Mouse (Mus musculus) heart, postnatal 25 days (tissue): ENCODE results near the gene Lsamp. TPM values are rescaled to one million over a fixed set of nuclear protein-coding genes. Genes with fewer than 3 reads are reported as not detected.

Experiments
- DNase-seq: peaks from one replicate; pipeline ENCODE4 v3.0.0; 2022; ENCODE audit warnings: low spot score
- intact Hi-C: fragments of 180-260 bp; cut with DNase I; formaldehyde crosslinking; loops from one replicate; pipeline ENCODE4 v1.15.1; 2025
- total RNA-seq, 2 experiments: library from RNA; stranded (reverse); gene quantifications; 2 replicates each; pipeline ENCODE4 v1.2.3; 2021

The Lsamp gene
- total RNA-seq, 2 experiments from 2014 or later, result 1.5 to 1.8 TPM

DNA sequence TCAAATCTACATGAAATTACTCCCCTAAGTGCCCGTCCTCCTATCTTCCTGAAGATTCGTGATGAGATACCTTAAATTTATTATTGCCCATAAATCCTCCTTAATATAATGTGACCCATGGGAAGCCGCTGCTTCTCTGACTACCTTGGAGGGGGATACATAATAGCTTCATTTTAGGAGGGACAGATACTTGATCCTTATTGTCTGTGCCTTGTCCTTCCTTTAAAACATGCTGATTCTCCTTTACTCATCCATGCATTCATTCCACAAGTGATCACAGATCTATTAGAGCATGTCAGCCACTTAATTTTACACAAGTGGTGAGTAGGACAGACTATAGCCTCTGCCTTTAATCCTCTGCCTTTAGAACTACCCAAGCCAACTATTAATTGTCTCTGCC, 1426.5 kb downstream of the Lsamp start:
- DNase-seq, result no peak
- intact Hi-C loops, result no loop called here

DNA sequence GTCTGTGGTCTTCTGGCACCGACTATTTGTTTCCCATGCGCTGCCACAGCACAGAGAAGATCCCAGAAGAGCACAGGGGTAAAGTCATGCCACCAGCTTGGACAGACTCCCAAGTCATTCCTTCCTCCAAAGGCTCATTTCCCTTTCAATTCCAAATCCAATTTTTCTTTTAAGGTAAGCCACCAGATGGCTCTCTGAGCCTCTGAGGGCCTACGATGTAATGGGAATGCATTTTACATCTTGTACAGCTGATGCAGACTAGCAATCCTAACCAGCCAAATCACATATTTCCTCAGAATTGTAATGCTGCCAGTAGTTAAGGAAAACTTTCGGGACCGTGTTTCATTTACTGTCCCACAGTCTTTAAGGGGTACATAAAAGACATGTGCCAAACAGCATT, 1433.2 kb downstream of the Lsamp start:
- intact Hi-C loops, result no loop called here
- no peak for DNase-seq

DNA sequence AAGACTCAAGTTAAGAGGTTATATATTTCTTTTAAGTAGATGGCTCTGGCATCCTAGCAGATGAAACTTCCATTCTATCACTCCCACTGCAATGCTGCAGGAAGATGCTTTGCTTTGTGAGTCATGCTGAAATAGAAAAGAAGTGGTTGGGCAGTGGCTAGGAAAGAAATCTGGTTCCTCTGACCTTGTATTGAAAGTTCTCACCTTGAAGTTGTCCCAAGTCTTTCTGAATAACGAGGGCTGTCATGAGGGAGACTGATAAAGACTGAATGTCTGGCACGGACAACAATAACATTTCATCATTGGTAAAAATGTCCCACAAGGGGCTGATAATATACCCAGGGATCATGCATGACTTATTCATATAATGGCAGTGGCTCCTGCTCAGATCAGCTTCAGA, 1483.2 kb downstream of the Lsamp start:
- intact Hi-C loops, result no loop called here
- DNase-seq, result no peak

DNA sequence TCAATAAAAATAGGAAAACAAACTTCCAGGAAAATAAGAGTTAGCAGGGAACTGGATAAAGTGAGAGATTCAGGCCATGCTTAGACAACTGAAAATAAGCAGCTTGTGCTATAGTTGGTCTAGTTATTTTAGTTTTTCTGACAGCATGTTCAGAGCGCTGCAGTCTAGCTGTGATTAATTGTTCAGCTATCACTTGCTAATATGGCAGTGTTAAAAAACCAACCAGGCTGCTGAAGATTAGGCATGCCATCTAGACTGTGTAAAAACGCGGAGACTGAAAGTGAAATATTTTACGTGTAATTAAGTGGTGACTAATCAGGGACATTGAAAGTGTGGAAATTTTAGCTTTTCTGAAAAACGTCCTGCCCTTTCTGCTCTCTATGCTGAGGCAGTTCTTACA, 1494.5 kb downstream of the Lsamp start:
- intact Hi-C loops, result no loop called here
- DNase-seq, result no peak

DNA sequence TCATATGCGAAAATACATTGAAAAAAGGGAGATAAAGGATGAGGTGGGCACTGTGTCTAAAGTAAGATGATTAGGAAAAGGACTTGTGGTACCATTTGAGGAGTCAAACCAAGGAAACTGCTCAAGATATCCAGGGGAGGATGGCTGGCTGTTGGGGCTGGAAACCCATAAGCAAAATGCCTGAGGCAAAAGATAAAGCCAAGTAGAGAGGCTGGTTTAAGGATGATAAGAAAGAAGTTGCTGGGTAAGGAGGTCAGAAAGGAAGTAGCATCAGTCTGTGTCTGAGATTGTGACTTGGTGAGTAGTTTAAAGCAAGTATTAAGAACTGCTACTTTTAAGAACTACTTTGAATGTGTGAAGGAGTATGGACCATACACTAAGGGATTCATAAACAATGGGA, 1497.7 kb downstream of the Lsamp start:
- DNase-seq, result no peak
- intact Hi-C loops, result no loop called here

DNA sequence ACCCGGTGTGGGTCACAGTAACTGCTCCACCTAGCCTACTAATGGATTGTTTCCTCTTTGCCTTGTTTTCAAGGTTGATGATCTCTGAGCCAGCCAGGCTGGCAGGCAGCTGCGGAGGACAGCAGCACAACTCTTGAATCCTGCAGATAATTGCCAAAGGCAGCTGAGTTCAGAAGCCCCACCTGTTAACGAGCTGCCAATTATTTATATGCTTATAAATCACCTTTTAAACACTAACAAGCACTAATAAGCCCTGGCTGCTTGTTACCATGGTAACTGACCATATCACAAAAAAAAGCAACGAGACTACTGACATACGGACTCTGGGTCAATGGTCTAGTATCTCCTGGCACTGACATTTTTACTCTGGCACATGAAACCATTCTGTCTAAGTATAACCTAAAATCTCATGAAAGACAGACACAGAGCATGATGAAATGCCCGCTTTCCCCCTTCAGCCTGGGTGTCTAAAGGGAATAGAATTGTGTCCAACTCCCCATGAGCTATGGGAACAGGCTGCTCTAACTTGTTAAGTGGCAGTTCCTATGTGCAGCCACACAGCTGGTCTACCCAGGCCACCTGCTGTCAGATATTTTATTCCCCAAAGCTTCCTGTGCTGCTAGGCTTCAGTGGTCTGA, 1526.9 kb downstream of the Lsamp start:
- DNase-seq, result no peak
- intact Hi-C loops, result no loop called here

DNA sequence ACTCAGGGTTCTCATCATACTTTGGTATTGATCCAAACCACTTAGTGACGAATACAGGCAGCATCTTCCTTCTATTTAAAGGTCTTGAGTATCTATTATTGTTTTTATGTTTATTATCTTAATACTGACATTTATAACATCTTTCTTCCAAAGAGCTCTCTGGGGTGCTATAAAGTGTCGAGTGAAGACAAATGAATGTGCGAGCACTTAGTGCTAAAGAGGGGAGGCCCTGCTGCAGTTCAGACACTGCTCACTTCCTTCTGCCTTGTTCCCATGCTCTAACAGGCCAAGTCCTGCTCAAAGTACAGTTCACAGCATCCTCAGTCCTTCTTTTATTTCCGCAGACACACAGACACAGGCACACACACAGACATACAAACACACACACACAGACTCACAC, 1537.4 kb downstream of the Lsamp start:
- intact Hi-C loops, result loop anchor here (5.0 kb wide), 1 partner anchor 316 kb away; no protein-coding TSS in a partner anchor
- DNase-seq, result no peak

DNA sequence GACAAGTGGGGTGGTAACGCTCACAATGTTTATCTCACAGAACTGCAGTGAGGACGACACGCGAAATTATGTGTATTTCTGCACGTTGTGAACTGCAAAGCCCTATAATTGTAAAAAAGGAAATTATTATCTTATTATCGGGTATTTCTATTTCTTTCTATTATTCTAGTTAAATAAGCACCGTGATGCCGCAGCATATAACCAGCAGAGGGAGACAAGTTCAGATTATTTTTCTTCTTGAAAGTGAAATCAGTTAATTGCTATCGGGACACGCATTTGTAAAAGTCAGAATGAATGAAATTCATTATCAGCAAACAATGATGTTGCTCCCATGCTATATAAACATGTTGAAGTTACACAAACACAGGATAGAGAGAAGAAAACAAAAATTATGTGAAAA, 1540.1 kb downstream of the Lsamp start:
- intact Hi-C loops, result loop anchor here (5.0 kb wide), 1 partner anchor 313 kb away; no protein-coding TSS in a partner anchor
- no peak for DNase-seq

DNA sequence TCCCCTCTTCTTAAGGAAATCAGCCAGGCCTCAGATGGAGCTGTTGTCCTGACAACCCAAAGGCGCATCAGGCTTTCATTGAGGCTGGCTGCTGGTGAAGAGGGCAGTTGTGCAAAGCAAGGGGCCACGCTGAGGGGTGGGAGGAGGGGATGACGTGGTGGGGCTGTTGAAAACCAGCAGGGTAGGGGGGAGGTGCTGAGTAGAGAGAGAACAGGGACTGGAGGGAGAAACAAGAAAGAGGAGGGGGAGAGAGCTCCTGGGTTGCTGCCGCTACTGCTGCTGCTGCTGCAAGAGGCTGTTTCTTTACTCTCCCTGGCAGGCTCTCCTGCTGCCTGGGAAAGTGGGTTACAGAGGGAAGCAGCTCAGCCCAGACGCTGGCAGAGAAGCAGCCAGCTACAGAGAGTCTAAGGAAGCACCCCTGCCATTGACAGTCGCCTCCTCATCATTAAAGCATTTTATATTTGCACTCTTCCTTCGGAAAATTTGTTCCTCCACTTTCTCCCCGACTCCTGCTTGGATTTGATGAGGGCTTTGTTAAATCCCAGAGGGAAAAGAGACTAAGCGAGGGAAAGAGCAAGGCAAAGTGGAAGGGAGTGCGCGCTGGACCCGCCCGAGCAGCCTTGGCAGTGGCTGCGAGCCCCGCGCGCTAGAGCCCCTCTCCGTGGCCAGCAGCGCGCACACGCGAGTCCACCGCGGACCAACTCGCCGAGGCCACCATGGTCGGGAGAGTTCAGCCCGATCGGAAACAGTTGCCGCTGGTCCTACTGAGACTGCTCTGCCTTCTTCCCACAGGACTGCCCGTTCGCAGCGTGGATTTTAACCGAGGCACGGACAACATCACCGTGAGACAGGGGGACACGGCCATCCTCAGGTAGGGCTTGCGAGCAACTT, 1548.7 kb downstream of the Lsamp start:
- DNase-seq, result no peak
- intact Hi-C loops, result no loop called here

DNA sequence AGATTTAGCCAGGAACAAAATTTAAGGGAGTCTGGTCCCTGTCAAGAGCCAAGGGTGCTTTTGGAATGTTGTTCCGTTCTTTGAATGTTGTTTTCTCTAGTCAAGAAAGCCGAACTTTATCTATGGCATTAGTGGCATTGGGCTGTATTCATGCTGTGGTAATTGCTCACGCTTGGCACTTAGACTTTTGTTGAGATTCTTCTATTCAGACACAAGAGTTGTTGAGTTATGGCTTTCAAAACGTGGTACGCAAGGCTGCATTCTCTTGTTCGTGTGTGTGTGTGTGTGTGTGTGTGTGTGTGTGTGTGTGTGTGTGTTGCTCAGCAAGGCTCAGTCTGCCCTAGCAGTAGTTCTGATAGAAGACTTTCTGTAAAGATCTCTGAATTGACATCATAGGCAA, 1549.5 kb downstream of the Lsamp start:
- no peak for DNase-seq
- intact Hi-C loops, result no loop called here

DNA sequence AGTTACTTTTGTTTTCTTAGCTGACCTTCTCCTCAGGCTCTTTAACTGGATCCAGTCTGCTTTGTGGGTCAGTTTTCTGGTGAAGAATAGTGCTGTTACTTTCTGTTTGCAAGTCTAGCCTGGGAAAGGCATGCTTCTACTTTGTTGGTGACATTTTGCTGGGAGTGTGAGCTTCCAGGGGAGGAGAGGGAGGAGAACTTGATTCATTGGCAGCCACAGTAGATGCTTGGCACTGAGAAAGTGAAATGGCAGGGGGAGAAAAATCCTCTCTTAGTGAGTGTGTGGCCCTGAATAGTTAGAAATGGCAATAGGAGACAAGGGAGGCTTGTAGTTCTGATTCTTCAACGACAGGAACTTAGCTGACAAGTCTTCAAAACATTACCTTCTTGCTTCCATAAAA, 1551.6 kb downstream of the Lsamp start:
- intact Hi-C loops, result no loop called here
- DNase-seq, result no peak

DNA sequence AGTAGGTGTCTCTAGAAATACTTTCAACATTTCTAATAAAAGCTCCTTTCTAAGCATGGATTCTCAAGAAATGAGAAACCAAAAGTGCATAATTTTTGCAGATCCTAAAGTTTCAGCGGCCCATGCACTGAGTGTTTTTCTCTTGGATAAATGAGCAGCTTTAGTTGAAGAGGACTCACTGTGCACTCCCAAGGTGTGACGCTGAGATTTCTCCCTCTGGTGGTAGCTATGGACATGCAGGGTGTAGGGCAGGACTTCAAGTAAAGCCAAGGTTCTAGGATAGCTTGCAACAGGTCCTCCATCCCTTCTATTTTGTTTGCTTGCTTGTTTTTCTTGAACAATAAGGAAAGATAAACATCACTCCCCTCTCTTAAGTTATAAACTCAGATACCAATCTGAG, 1558.5 kb downstream of the Lsamp start:
- intact Hi-C loops, result no loop called here
- DNase-seq, result no peak

DNA sequence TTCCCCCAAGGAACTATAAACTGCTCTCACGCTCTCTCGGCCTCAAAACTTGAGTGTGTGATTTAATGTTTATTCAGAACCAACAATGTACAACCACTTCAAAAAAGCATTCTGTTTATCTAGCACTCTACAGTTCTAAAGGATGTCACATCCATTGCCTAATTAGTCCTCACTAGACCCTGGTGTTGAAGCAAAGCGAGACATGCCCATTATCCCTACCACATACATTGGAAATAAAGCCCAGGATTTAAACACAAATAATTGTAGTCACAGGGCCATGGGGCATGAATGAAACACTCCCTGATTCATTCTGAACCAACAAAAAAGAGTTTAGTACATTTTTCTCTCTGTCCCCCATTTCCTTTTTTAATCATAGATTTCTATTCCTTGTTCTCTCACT, 1567.0 kb downstream of the Lsamp start:
- intact Hi-C loops, result no loop called here
- DNase-seq, result no peak

DNA sequence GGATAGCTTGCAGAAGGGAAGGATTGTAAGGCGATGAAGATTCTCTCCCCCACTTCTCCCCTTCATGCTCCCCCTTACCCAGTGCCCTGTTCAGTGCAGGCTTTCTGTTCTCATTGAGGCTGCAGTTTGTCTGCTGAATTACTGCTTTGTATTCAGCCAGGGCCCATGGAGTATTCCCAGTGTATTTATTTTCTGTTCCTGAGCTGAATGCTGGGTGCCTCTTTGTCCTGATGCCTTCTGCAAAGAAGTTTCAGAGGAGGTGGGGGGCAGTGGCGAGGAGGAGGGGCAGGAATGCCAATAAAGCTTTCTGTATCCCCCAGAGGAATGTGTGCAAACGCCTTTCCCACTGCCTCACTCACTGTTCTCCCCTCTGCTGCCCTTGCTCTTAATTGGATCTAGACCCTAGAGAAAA, 1567.7 kb downstream of the Lsamp start:
- DNase-seq, result no peak
- intact Hi-C loops, result no loop called here

DNA sequence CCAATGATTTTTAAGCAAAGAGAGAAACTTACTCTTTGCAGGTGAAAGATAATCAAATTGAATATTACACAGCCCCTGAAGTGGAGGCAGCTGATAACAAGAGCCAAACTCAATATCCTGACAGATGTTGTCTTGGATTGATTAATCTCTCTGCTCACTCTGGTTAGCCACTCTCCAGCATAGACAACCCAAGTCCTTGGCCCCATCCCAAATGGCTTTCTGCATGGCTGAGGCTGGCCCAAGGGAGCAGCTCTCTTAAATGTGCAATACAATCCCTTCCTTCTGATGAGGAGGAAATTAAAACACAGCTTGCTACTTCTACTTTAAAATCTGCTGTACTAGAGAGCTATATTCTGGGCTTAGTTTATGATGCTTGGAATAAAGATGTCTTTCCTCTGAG, 1572.9 kb downstream of the Lsamp start:
- intact Hi-C loops, result no loop called here
- no peak for DNase-seq

DNA sequence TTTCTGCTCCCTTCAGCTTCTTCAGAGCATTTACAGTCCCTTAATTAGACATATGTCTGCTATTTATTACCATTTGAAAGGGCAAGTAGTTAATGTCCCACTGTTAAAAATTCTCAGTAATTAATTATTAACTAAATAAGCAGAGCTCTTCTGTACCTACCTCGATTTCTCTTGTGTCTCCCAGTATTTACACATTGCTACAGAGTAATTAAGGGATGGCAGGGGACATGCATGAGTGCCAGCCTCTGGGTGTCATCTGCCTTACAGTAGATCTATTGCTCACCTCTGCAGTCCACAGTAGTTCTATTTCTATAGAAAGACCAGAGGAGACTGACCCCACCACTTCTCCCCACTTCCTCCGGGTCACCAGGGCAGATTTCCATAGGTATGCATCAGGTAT, 1581.1 kb downstream of the Lsamp start:
- DNase-seq, result no peak

DNA sequence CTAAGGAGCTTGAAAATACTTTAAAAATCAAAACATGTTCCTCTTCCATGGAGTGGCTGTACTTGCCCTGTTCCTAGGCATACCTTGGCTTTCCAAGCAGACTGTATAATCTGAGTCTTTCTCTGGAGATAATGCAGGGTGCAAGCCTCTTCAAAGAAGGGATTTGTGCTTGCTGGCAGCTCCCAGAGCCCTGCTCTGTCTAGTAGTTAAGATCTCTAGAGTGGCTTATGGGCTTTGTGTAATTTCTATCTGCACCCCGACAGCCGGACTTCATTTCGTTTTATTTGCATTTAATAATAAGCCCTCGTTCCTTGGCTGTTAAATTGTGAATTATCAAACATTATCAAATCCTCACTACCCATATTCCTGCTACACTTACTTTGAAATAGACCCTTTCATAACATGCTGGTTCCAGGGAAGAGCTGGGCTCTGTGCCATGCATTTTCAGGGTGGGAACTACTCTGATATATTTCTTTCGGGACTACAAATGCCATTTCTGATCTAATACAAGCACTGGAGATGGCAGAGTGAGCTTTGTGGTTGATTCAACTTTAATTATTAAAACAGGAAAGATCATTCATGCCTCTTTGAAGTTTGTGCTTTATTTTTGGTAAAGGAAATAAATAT, 1604.6 kb downstream of the Lsamp start:
- no peak for DNase-seq
- intact Hi-C loops, result no loop called here

More for the DNA sequence above, 1581.1 kb downstream of the Lsamp start:
- intact Hi-C loops, result no loop called here

DNA sequence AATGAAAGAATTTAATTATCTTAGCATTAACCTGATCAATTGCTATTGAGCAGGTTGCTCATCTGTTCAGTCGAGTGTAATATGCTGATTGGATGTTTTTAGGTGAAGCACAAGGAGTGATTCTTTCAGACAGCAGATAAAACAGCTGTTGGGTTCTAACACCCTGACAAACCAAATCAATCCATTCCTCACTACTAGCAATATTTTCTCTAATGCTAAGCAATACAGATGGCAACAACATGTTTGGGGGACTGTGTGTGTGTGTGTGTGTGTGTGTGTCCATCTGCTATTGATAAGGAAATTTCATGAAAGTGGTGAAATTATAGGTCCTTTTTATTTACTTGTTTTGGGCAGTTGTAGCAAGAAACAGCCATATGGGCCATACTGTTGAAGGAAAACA, 1628.1 kb downstream of the Lsamp start:
- intact Hi-C loops, result no loop called here
- no peak for DNase-seq

DNA sequence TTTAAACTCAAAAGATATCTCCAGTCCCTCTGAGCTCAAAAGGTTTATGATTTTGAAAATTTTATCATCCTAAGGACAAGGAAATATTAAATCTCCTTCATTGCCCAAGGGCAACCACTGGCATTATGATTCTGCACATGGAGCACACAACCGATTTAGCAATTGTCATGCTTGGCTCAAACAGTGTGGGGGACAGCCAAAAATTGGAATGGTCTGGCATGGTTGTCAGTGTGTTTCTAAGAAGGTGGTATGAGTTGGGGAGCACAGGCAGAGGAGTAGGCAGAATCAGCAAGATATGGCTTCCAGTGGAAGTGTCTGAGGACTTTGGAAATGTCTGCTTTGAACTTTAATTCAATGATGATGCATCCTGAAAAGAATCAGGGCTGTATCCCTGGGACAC, 1639.7 kb downstream of the Lsamp start:
- intact Hi-C loops, result no loop called here
- no peak for DNase-seq

DNA sequence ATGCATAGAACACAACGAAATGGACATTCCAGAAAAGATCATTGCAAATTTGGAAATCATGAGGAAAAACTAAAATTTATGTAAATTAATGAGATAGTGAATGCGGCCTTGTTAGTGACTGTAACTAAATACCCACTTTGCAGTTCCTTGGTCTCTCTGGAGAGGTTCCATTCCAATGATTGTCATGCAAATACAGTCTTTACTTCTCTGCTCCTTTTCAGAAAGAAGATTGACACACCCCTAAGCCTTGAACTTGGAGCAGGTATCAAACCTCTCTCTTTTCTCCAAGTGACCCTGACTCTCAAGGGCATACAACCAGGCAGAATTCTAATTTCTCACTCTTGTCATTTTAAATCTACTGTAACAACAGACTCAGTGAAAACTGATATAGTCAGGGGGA, 1649.7 kb downstream of the Lsamp start:
- intact Hi-C loops, result no loop called here
- no peak for DNase-seq

DNA sequence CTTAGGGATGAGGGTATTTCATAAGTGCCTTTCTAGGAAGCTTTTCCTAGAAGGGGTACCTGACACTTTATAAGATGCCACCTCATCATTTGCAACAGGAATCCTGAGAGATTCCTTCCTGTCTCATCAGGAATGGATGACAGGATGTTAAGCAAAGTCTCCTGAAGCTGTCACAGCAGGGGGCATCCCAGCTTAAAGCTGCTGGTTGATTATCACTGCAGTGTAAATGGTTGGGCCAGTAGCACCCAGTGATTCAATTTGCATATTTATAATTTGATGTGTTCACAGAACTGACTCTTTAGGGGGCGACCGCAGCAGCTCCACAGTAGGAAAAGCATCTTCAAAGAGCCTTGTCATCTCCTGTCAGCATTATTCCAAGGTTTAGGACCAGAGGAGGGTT, 1656.7 kb downstream of the Lsamp start:
- intact Hi-C loops, result no loop called here
- no peak for DNase-seq
